Mouse (Mus musculus) stomach, postnatal 0 days (tissue): ENCODE measurements at regions not wholly inside any gene's neighbourhood (a gene's known extent, or its start where the extent isn't known, plus 50 kb on each side); places are given as distances from the start of the nearest gene placed in this dataset.

Source experiments
- ATAC-seq: fragments of 200-750 bp; cut with Nextera tagmentation; 2 replicates; pipeline ENCODE4 v1.8.0; 2017; ENCODE audit not compliant: low FRiP score, low TSS enrichment
- DNase-seq: peaks from one replicate; pipeline ENCODE4 v3.0.0-alpha.2; 2016; ENCODE audit warnings: low spot score
- H3K27ac ChIP-seq: fragments of 300-500 bp; sonication (generic); replicated peaks from 2 replicates; pipeline ENCODE4 v1.5.1; 2014; ENCODE audit warnings: mild to moderate bottlenecking, control low read depth
- H3K27me3 ChIP-seq: fragments of 300-500 bp; sonication (generic); 2 replicates; pipeline ENCODE4 v1.6.1; 2014; ENCODE audit warnings: low read length; ENCODE audit not compliant: control insufficient read depth, insufficient read depth
- H3K36me3 ChIP-seq: fragments of 300-500 bp; sonication (generic); 2 replicates; pipeline ENCODE4 v1.6.1; 2014; ENCODE audit warnings: low read length, mixed read lengths; ENCODE audit not compliant: control insufficient read depth, insufficient read depth
- H3K4me1 ChIP-seq: fragments of 300-500 bp; sonication (generic); replicated peaks from 2 replicates; pipeline ENCODE4 v1.6.1; 2014; ENCODE audit warnings: antibody characterized with exemption; ENCODE audit not compliant: control insufficient read depth, insufficient read depth
- H3K4me2 ChIP-seq: fragments of 300-500 bp; sonication (generic); replicated peaks from 2 replicates; pipeline ENCODE4 v1.6.1; 2014; ENCODE audit warnings: low read depth, mild to moderate bottlenecking, control low read depth, moderate library complexity
- H3K4me3 ChIP-seq: fragments of 300-500 bp; sonication (generic); 2 replicates; pipeline ENCODE4 v1.5.1; 2014; ENCODE audit warnings: low read depth, low read length, control low read depth
- H3K9ac ChIP-seq: fragments of 300-500 bp; sonication (generic); 2 replicates; pipeline ENCODE4 v1.6.1; 2014; ENCODE audit warnings: mild to moderate bottlenecking, low read length, control low read depth, mixed read lengths
- H3K9me3 ChIP-seq: fragments of 300-500 bp; sonication (generic); 2 replicates; pipeline ENCODE4 v1.6.1; 2016; ENCODE audit warnings: low read length; ENCODE audit not compliant: control insufficient read depth
- CTCF ChIP-seq: IDR thresholded peaks from 2 replicates; pipeline ENCODE4 v1.5.1; 2016; ENCODE audit warnings: antibody characterized with exemption, low read depth, mild to moderate bottlenecking, moderate library complexity
- EP300 ChIP-seq: optimal IDR thresholded peaks from 2 replicates; pipeline ENCODE3; 2016; ENCODE audit warnings: antibody characterized with exemption
- WGBS: fragments of 180-500 bp; shearing (Covaris S2); extraction: QIAGEN DNeasy Blood & Tissue Kit; methylation state at CpG from one replicate; pipeline ENCODE4 v1.1.7; 2014; 5-methylcytosine and 5-hydroxymethylcytosine counted together

- Histone ChIP-seq H3K36me3 (no peaks in the 10 kb centered on the region), H3K27ac (no peak overlapping the region), H3K4me2 (no peak overlapping the region), H3K4me1 (no peaks in the 10 kb centered on the region), H3K9me3 (no peaks in the 10 kb centered on the region), H3K9ac (no peak overlapping the region), H3K27me3 (no peaks in the 10 kb centered on the region), H3K4me3 (no peak overlapping the region)
- no peak for ATAC-seq
- TF ChIP-seq EP300: no peak
- TF ChIP-seq CTCF: no peak
- 88% methylated on average over 1 of the region's 1 CpGs for WGBS
- DNase-seq: no peak
These were observed 1123.0 kb upstream of the Cited2 start for GRCm38 (mm10) chr10:16600041-16600440.

GRCm38 (mm10) chr10:16600551-16601224 is 1122.3 kb upstream of the Cited2 start:
- no peaks in the 10 kb centered on the region for H3K27me3 ChIP-seq
- no peak overlapping the region for H3K4me3 ChIP-seq
- DNase-seq (peak; percentile 32), ATAC-seq (no peak)
- no peak overlapping the region for H3K9ac ChIP-seq
- no peaks in the 10 kb centered on the region for H3K4me1 ChIP-seq
- no peaks in the 10 kb centered on the region for H3K9me3 ChIP-seq
- H3K27ac ChIP-seq: no peak overlapping the region
- TF ChIP-seq EP300: no peak
- no peak overlapping the region for H3K4me2 ChIP-seq
- 74% methylated on average over 10 of the region's 10 CpGs for WGBS
- H3K36me3 ChIP-seq: no peaks in the 10 kb centered on the region

GRCm38 (mm10) chr10:16601225-16601595 is 1121.8 kb upstream of the Cited2 start:
- no peaks in the 10 kb centered on the region for H3K27me3 ChIP-seq
- no peak for DNase-seq
- no peaks in the 10 kb centered on the region for H3K9me3 ChIP-seq
- 33% methylated on average over 1 of the region's 1 CpGs for WGBS
- H3K9ac ChIP-seq: no peak overlapping the region
- no peak for ATAC-seq
- TF ChIP-seq EP300: no peak
- TF ChIP-seq CTCF: no peak
- H3K36me3 ChIP-seq: no peaks in the 10 kb centered on the region
- no peak overlapping the region for H3K4me3 ChIP-seq
- no peak overlapping the region for H3K27ac ChIP-seq
- no peaks in the 10 kb centered on the region for H3K4me1 ChIP-seq
- H3K4me2 ChIP-seq: no peak overlapping the region

GRCm38 (mm10) chr10:16608339-16608738 is 1114.7 kb upstream of the Cited2 start:
- WGBS: 78% methylated on average over 3 of the region's 3 CpGs
- no peak for TF ChIP-seq CTCF
- TF ChIP-seq EP300: no peak
- Histone ChIP-seq H3K9me3 (no peaks in the 10 kb centered on the region), H3K27ac (no peak overlapping the region), H3K4me1 (no peaks in the 10 kb centered on the region), H3K36me3 (no peaks in the 10 kb centered on the region), H3K4me3 (no peak overlapping the region), H3K4me2 (no peak overlapping the region), H3K9ac (no peak overlapping the region), H3K27me3 (no peaks in the 10 kb centered on the region)
- no peak for DNase-seq
- ATAC-seq: no peak

GRCm38 (mm10) chr10:16618752-16619151 is 1104.3 kb upstream of the Cited2 start:
- H3K4me2 ChIP-seq: no peak overlapping the region
- no peak for ATAC-seq
- 87% methylated on average over 2 of the region's 2 CpGs for WGBS

GRCm38 (mm10) chr10:16619584-16619983 is 1103.4 kb upstream of the Cited2 start:
- Histone ChIP-seq H3K4me1 (no peaks in the 10 kb centered on the region), H3K9me3 (no peaks in the 10 kb centered on the region), H3K36me3 (no peaks in the 10 kb centered on the region), H3K27ac (no peak overlapping the region), H3K4me3 (no peak overlapping the region), H3K4me2 (no peak overlapping the region), H3K27me3 (no peaks in the 10 kb centered on the region), H3K9ac (no peak overlapping the region)
- 93% methylated on average over 2 of the region's 2 CpGs for WGBS
- DNase-seq (no peak), ATAC-seq (no peak)
- no peak for TF ChIP-seq EP300
- TF ChIP-seq CTCF: no peak

More at GRCm38 (mm10) chr10:16618752-16619151, 1104.3 kb upstream of the Cited2 start:
- TF ChIP-seq EP300 (no peak), CTCF (no peak)
- Histone ChIP-seq H3K27ac (no peak overlapping the region), H3K4me3 (no peak overlapping the region), H3K4me1 (no peaks in the 10 kb centered on the region), H3K9ac (no peak overlapping the region), H3K9me3 (no peaks in the 10 kb centered on the region), H3K36me3 (no peaks in the 10 kb centered on the region), H3K27me3 (no peaks in the 10 kb centered on the region)
- no peak for DNase-seq
